Mouse (Mus musculus) layer of hippocampus, adult 11-12 months (tissue): Measurements from ENCODE around the gene Siah1b.

Experiments used
- DNase-seq: peaks from one replicate; pipeline ENCODE4 v3.0.0; 2022; ENCODE audit warnings: low spot score

The Siah1b gene

GRCm38 (mm10) chrX:164032526-164032925 lies 43.8 kb downstream of the Siah1b start:
- DNase-seq = no peak

GRCm38 (mm10) chrX:164027607-164028289 lies 48.5 kb downstream of the Siah1b start, which contains the start of gene Car5b:
Gene Car5b, minus strand, starts transcription at chrX:164027997.
- DNase-seq = peak; percentile 72
